Mouse (Mus musculus): ENCODE measurements around the gene Hs3st1.
"Not testable (repeated sequence)": the region's sequence is repeated elsewhere in the genome, so short reads cannot be mapped to it uniquely, and the experiment has no call there.

Hs3st1 gene

GRCm38 (mm10) chr5:39755375-39755774 is at the start of gene Hs3st1:
TSS of gene Hs3st1 (minus strand) at chr5:39755475.
- not testable (repeated sequence) for DNase-seq (ENCODE audit: low spot score in 2 of 2)

- DNase-seq (ENCODE audit: low spot score in 2 of 2), result no peak
Measured at GRCm38 (mm10) chr5:39804663-39805062, 49.4 kb upstream of the Hs3st1 start.

GRCm38 (mm10) chr5:39803941-39804340 is 48.7 kb upstream of the Hs3st1 start:
- no peak for DNase-seq (ENCODE audit: low spot score in 2 of 2)

GRCm38 (mm10) chr5:39803457-39803856 is 48.2 kb upstream of the Hs3st1 start:
- no peak for DNase-seq (ENCODE audit: low spot score in 2 of 2)

GRCm38 (mm10) chr5:39802110-39802509 is 46.8 kb upstream of the Hs3st1 start:
- DNase-seq (ENCODE audit: low spot score in 2 of 2), result no peak

- no peak for DNase-seq (ENCODE audit: low spot score in 2 of 2)
Measured at GRCm38 (mm10) chr5:39777094-39777710, 21.9 kb upstream of the Hs3st1 start.

- no peak for DNase-seq (ENCODE audit: low spot score in 2 of 2)
Measured at GRCm38 (mm10) chr5:39771680-39772348, 16.5 kb upstream of the Hs3st1 start.

GRCm38 (mm10) chr5:39761682-39762456 is 6.6 kb upstream of the Hs3st1 start:
- DNase-seq (ENCODE audit: low spot score in 2 of 2), result no peak

GRCm38 (mm10) chr5:39758890-39759475 is 3.7 kb upstream of the Hs3st1 start:
- no peak for DNase-seq (ENCODE audit: low spot score in 2 of 2)

GRCm38 (mm10) chr5:39736843-39737242 is 18.4 kb downstream of the Hs3st1 start:
- DNase-seq (ENCODE audit: low spot score in 2 of 2), result no peak

- no peak for DNase-seq (ENCODE audit: low spot score in 2 of 2)
Measured at GRCm38 (mm10) chr5:39733750-39734443, 21.4 kb downstream of the Hs3st1 start.

GRCm38 (mm10) chr5:39733013-39733749 is 22.1 kb downstream of the Hs3st1 start:
- DNase-seq (ENCODE audit: low spot score in 2 of 2), result no peak

GRCm38 (mm10) chr5:39715694-39716550 is 39.4 kb downstream of the Hs3st1 start:
- DNase-seq (ENCODE audit: low spot score in 2 of 2), result no peak

- no peak for DNase-seq (ENCODE audit: low spot score in 2 of 2)
Measured at GRCm38 (mm10) chr5:39715193-39715592, 40.1 kb downstream of the Hs3st1 start.

- no peak for DNase-seq (ENCODE audit: low spot score in 2 of 2)
Measured at GRCm38 (mm10) chr5:39705539-39705938, 49.7 kb downstream of the Hs3st1 start.

- DNase-seq (ENCODE audit: low spot score in 2 of 2), result no peak
Measured at GRCm38 (mm10) chr5:39660826-39661225, 94.4 kb downstream of the Hs3st1 start.

GRCm38 (mm10) chr5:39659417-39659816 is 95.9 kb downstream of the Hs3st1 start:
- no peak for DNase-seq (ENCODE audit: low spot score in 2 of 2)

GRCm38 (mm10) chr5:39644827-39645380 is 110.4 kb downstream of the Hs3st1 start:
- peak in 1 of 2 experiments; percentile 20 for DNase-seq (ENCODE audit: low spot score in 2 of 2)

- DNase-seq (ENCODE audit: low spot score in 2 of 2), result peak; percentile 78 to 87
Measured at GRCm38 (mm10) chr5:39643924-39644826, 111.1 kb downstream of the Hs3st1 start.
